In genomic region chr5:30998306-30998705, GRCm38 (mm10) we compare ENCODE assay signal across 8 mouse cellular contexts. TPM values are rescaled to one million over a fixed set of nuclear protein-coding genes. Genes with fewer than 3 reads are reported as not detected.
DNase-seq lines count a peak whose midpoint lies in the region; ATAC-seq and TF ChIP-seq lines count a peak whose summit lies in the region.

No protein-coding gene starts in this region.

- DNase-seq in cerebellum, postnatal 14 days = peak; percentile 9 to 29
- DNase-seq in testis, postnatal 14 days (ENCODE audit: low spot score) = no peak
- peak; percentile 33 for DNase-seq in embryonic facial prominence, embryonic 14.5 days (ENCODE audit: low spot score)
- peak; percentile 39 to 70 for DNase-seq in kidney, postnatal 36 days
- peak; percentile 44 to 62 for DNase-seq in natural killer cell, adult 2 months (ENCODE audit: low spot score in 2 of 2)
- no peak for DNase-seq in left cerebral cortex, postnatal 10 days (ENCODE audit: extremely low spot score in 1 of 2, low spot score in 2 of 2)

- 22% methylated on average over 5 of the region's 5 CpGs for WGBS in embryonic facial prominence, embryonic 14.5 days

- TF ChIP-seq POLR2A in testis, adult 2 months (IDR thresholded peaks at IDR 0.05; ENCODE audit: control insufficient read depth, low read depth, low read length) = no peak

- peak; percentile 50; the same call in 1 of the 2 replicates for TF ChIP-seq CTCF in testis, adult 2 months (IDR thresholded peaks at IDR 0.05; ENCODE audit: control insufficient read depth, insufficient read depth, insufficient replicate concordance, low read depth, low read length)

- no peak overlapping the region for H3K4me2 ChIP-seq in embryonic facial prominence, embryonic 14.5 days (ENCODE audit: low read depth, low read length)

- ATAC-seq in cerebellum, adult (ENCODE audit: insufficient number of reproducible peaks, low FRiP score, low TSS enrichment) = no peak
- no peak for ATAC-seq in embryonic facial prominence, embryonic 14.5 days (ENCODE audit: low read depth)

- no peak overlapping the region for H3K4me3 ChIP-seq in testis, adult 2 months (ENCODE audit: control insufficient read depth, low read depth, low read length)
- no peak overlapping the region for H3K4me3 ChIP-seq in embryonic facial prominence, embryonic 14.5 days (ENCODE audit: low read depth, low read length)

- no peak overlapping the region for H3K27ac ChIP-seq in testis, adult 2 months (ENCODE audit: control insufficient read depth, insufficient read depth, low read depth, low read length)
- H3K27ac ChIP-seq in embryonic facial prominence, embryonic 14.5 days (replicated peaks; ENCODE audit: low read depth, low read length) = no peak overlapping the region

- no peaks in the 10 kb centered on the region for H3K4me1 ChIP-seq in testis, adult 2 months (ENCODE audit: control insufficient read depth, insufficient read depth, low read length)
- no peaks in the 10 kb centered on the region for H3K4me1 ChIP-seq in embryonic facial prominence, embryonic 14.5 days (ENCODE audit: control insufficient read depth, insufficient read depth, low read length)

- no peaks in the 10 kb centered on the region for H3K9me3 ChIP-seq in embryonic facial prominence, embryonic 14.5 days (ENCODE audit: control insufficient read depth, low read length)

- H3K9ac ChIP-seq in embryonic facial prominence, embryonic 14.5 days (ENCODE audit: low read depth, low read length) = no peak overlapping the region

- intact Hi-C loops in left cerebral cortex, postnatal 10 days (cut with DNase I) = no loop called here

- H3K27me3 ChIP-seq in testis, adult 2 months (ENCODE audit: control insufficient read depth, insufficient read depth, low read length) = no peaks in the 10 kb centered on the region
- no peaks in the 10 kb centered on the region for H3K27me3 ChIP-seq in embryonic facial prominence, embryonic 14.5 days (replicated peaks; ENCODE audit: control insufficient read depth, insufficient read depth, low read length)

- no peaks in the 10 kb centered on the region for H3K36me3 ChIP-seq in testis, adult 2 months (ENCODE audit: control insufficient read depth, insufficient read depth, low read length)
- H3K36me3 ChIP-seq in embryonic facial prominence, embryonic 14.5 days (ENCODE audit: control insufficient read depth, insufficient read depth, low read length) = no peaks in the 10 kb centered on the region

RNA-seq across cellular contexts. Expression of gene Tcf23, which starts 29.8 kb away (rescaled TPM):
- polyA plus RNA-seq in testis, adult 2 months (2012; rRNA removed) = 1.00 and 1.0 TPM in 2 replicates
- 0.19 TPM in 1 of 2 replicates, not detected in the other for polyA plus RNA-seq in embryonic facial prominence, embryonic 14.5 days (2014; fragmentation: Nextera tagmentation; extraction: Ambion mirVana)
- total RNA-seq in left cerebral cortex, postnatal 10 days (2021) = under 1 TPM; 0.08 to 0.24 TPM

RNA-seq across cellular contexts. Expression of gene Preb, which starts 38.1 kb away (rescaled TPM):
- 79.5 and 83.1 TPM in 2 replicates for polyA plus RNA-seq in testis, adult 2 months (2012; rRNA removed)
- polyA plus RNA-seq in embryonic facial prominence, embryonic 14.5 days (2014; fragmentation: Nextera tagmentation; extraction: Ambion mirVana) = 85.3 and 91.2 TPM in 2 replicates
- 100 to 1,000 TPM; 116 to 122 TPM for total RNA-seq in left cerebral cortex, postnatal 10 days (2021)

RNA-seq across cellular contexts. Expression of gene Atraid, which starts 49.8 kb away (rescaled TPM):
- 38.7 and 47.7 TPM in 2 replicates for polyA plus RNA-seq in testis, adult 2 months (2012; rRNA removed)
- polyA plus RNA-seq in embryonic facial prominence, embryonic 14.5 days (2014; fragmentation: Nextera tagmentation; extraction: Ambion mirVana) = 189 and 195 TPM in 2 replicates
- total RNA-seq in left cerebral cortex, postnatal 10 days (2021) = 10 to 100 TPM; 72.4 to 77.2 TPM

RNA-seq across cellular contexts. Expression of gene Slc5a6, which starts 50.4 kb away (rescaled TPM):
- polyA plus RNA-seq in testis, adult 2 months (2012; rRNA removed) = 5.4 and 6.2 TPM in 2 replicates
- polyA plus RNA-seq in embryonic facial prominence, embryonic 14.5 days (2014; fragmentation: Nextera tagmentation; extraction: Ambion mirVana) = 14.9 and 17.6 TPM in 2 replicates
- total RNA-seq in left cerebral cortex, postnatal 10 days (2021) = 10 to 100 TPM; 15.3 to 16.5 TPM

RNA-seq across cellular contexts. Expression of gene Cgref1, which starts 52.9 kb away (rescaled TPM):
- polyA plus RNA-seq in testis, adult 2 months (2012; rRNA removed) = 0.69 and 0.77 TPM in 2 replicates
- polyA plus RNA-seq in embryonic facial prominence, embryonic 14.5 days (2014; fragmentation: Nextera tagmentation; extraction: Ambion mirVana) = 30.9 and 51.1 TPM in 2 replicates
- total RNA-seq in left cerebral cortex, postnatal 10 days (2021) = 10 to 100 TPM; 61.1 to 62.5 TPM

Comparison
In these comparisons a context has a peak if more than half of its experiments do, and no peak if none do; other contexts are left out.
1. DNase-seq: peak in cerebellum, postnatal 14 days (2 of 2), embryonic facial prominence, embryonic 14.5 days (single experiment), kidney, postnatal 36 days (2 of 2) and natural killer cell, adult 2 months (2 of 2); none in testis, postnatal 14 days (single experiment) and left cerebral cortex, postnatal 10 days (0 of 2).